Mouse (Mus musculus) midbrain, embryonic 12.5 days (tissue): ENCODE measurements around the gene A330070K13Rik. TPM values are rescaled to one million over a fixed set of nuclear protein-coding genes. Genes with fewer than 3 reads are reported as not detected.

Experiments used
- polyA plus RNA-seq: library from polyadenylated mRNA; unstranded; fragments of >200 nt; fragmentation: Nextera tagmentation; extraction: Ambion mirVana; gene quantifications from 2 replicates; pipeline ENCODE4 v1.2.1, GENCODE M21; 2016

Gene A330070K13Rik
- polyA plus RNA-seq, 1 experiment from 2014 or later = not detected

Other genes with a start within 250 kb of the A330070K13Rik start
- gene Kctd7, start 239.8 kb downstream of the A330070K13Rik start, polyA plus RNA-seq = 8.3 and 9.3 TPM in 2 replicates
- gene Rabgef1, start 212.8 kb downstream of the A330070K13Rik start, polyA plus RNA-seq = 33.1 and 36.9 TPM in 2 replicates
- gene Tmem248, start 167.6 kb downstream of the A330070K13Rik start, polyA plus RNA-seq = 33.1 and 34.1 TPM in 2 replicates
- 70.5 and 73.7 TPM in 2 replicates for gene Sbds, start 129.1 kb downstream of the A330070K13Rik start, polyA plus RNA-seq
- 28.6 and 30.4 TPM in 2 replicates for gene Tyw1, start 129.0 kb downstream of the A330070K13Rik start, polyA plus RNA-seq
- 0.89 and 1.2 TPM in 2 replicates for gene Caln1, start 15.2 kb downstream of the A330070K13Rik start, polyA plus RNA-seq